Mouse (Mus musculus) embryo, embryonic 9.5 days (tissue): ENCODE measurements around the gene Crebl2.
A peak's percentile ranks its signal among the peaks of the same experiment; 100 is the strongest.

Experiments
- DNase-seq: peaks from one replicate; pipeline ENCODE4 v3.0.0-alpha.2; 2017; ENCODE audit errors: extremely low spot score

Gene Crebl2

GRCm38 (mm10) chr6:134820411-134820810 is 9.5 kb upstream of the Crebl2 start:
- no peak for DNase-seq

- DNase-seq: no peak
These were observed 7.1 kb upstream of the Crebl2 start for GRCm38 (mm10) chr6:134822844-134823243.

DNA sequence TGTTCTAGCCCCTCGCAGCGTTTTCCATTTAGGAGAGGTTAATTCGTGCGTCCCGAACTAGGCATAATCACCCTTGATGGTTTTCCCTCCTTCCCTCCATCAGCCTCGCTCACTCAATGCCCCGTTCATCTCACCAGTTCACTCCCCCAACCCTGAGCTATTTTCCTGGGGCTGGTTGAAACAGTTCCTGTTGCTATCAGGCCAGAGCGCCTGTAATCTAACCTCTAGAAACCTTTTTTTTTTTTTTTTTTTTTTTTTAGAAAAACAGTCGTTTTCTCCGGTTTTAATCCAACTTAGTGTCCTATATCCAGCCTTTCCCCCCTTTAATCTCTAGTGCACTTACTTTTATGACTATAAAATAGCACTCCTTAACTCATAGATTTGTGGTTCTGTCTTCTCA is 822 bp downstream of the Crebl2 start:
- DNase-seq: no peak

DNA sequence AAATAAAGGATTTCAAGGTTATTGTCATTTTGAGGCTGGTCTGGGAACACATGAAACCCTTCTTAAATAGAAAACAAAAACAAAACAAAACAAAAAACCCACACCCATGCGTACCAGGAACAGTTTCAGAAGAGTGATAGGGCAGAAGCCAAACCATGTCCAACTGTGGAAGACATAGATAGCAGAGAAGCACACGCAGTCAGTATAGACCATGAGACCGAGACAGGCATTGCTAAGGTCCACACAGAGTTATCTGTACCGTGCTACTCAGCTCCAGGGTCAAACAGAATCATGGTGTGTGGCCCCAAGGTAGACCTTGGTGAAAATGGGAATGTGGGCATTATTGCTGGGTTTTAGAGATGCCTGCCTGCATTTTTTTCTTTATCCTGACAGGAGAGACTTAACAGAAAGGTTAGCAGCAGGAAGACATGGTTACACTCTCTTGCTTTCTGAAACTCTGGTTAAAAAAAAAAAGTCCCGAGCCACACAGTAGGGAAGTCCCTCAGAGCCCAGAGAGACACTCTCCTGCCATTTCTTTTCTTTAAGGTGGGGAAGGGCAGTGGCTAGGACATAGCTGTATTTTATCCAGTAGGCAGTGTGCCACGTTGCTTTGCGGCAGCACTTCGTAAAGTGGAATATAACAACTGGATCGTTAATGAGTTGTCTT is 4.8 kb downstream of the Crebl2 start:
- DNase-seq: no peak

DNA sequence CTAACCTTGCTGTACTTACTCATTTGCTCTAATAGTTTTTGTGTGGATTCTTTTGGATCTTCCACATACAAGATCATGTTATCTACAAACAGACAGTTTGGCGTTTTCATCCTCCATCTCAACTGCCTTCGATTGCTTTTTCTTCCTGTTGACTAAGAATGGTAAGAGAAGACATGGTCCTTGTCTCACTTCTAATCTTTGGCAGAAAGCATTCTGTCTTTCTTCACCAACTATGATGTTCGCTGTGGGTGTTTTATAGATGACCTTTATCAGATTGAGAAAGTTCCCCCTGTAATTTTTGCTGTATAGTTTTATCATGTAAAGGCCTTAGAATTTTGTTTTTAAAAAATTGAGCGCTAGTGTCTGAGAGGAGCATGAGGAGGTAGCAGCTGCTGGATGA is 8.2 kb downstream of the Crebl2 start:
- no peak for DNase-seq

GRCm38 (mm10) chr6:134840346-134840745 is 10.4 kb downstream of the Crebl2 start:
- DNase-seq: no peak

- DNase-seq: no peak
These were observed 15.8 kb downstream of the Crebl2 start for GRCm38 (mm10) chr6:134845726-134846125.

GRCm38 (mm10) chr6:134846308-134846707 is 16.4 kb downstream of the Crebl2 start:
- no peak for DNase-seq

GRCm38 (mm10) chr6:134847550-134847949 is 17.6 kb downstream of the Crebl2 start:
- no peak for DNase-seq

GRCm38 (mm10) chr6:134848197-134848890 is 18.4 kb downstream of the Crebl2 start:
- no peak for DNase-seq

DNA sequence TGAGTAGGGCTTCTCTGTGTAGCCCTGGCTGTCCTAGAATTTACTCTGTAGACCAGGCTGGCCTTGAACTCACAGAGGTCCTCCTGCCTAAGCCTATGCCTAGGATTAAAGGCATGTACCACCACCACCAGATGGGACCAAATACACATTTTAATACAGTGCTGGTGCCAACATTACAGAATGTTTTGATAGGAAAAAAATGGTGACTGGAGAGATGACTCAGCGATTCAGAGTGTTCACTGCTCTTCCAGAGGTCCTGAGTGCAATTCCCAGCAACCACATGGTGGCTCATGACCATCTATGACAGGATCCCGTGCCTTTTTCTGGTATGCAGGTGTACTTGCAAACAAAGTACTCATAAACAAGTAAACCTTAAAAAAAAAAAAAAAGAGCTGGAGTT is 19.5 kb downstream of the Crebl2 start:
- no peak for DNase-seq

DNA sequence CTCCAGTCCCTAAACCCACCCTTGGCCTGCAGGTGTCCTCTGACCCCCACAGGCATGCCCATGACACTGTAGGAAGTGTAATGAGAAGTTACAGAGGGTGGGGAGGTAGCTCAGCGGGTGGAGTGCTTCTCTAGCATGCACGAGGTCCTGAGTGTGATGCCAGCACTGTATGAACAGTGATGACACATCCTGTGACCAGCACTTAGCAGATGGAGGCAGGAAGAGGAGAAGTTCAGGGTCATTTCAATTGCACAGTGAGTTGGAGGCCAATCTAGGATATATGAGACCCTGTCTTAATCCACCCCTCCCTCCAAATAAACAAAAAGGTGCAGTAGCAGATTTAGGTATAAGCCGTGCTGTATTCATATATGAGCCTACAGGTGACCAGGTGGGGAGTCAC is 20.0 kb downstream of the Crebl2 start:
- DNase-seq: no peak

DNA sequence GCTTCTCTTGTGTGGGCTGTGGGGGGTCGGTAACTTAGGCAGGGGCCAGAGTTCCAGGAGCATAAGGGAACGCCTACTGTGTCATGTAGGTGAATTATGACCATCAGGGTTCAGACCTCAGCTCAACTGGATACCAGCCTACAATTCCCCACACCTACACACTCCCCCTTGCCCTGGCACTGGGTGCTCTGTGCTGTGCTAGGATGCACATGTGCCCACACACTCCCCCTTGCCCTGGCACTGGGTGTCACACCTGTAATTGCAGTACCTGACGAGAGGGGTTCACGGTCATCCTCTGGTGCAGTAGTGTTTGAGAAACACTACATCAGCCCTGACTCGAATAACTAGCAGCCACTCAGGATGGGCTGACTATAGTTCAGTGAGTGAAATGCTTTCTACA is 24.8 kb downstream of the Crebl2 start:
- no peak for DNase-seq

DNA sequence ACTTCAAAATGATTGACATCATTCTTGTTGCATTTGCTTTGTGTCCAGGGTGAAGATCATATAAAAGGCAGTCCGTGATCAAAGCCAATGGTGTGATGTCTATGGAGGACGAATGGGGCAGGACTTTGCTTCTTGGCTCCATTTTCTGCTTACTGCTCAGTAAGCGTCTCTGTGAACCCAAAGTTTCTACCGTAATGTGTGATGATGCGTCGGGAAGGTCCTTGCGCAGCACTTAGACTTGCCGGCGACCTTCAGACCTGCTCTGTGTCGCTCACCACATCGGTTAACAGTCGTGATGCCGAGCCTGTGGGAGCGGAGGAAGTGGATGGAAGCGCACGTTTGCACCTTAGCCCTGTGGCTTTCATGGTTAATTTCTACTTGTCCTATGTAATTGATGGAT is 26.0 kb downstream of the Crebl2 start:
- DNase-seq: no peak

DNA sequence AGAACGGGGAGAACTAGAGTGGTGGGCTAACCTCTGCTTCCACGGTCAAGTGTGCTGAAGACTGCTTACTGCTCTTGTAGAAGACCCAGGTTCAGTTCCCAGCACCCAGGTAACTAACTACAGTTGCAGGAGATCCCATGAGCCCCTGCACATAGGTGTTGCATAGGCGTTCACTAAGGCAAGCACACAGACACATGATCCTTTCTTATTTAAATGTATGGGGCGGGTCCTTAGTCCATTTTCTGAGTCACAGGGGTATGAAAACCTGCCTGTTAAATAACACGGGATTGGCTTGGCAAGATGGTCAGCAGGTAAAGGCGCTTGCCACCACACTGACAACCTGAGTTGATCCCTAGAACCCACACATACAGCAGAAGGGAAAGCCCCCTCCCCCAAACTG is 29.1 kb downstream of the Crebl2 start:
- no peak for DNase-seq

DNA sequence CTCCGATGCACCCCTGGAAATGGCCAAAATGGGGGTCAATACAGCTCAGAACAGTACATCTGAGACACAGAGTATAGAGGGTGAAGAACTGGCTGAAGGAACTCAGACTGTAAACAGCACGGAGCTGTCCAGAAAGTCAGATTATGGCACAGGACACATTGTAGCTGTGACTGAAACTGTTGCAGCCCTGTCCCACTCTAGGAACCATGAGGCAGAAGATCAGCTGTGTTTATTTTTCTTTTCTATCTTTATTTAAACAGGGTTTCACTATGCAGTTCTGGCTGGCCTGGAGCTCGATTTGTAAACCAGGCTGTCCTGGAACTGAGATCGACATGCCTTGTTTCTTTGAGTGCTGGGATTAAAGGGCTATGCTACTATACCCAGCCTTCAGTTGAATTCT is 30.3 kb downstream of the Crebl2 start:
- DNase-seq: no peak

- DNase-seq: no peak
These were observed 31.4 kb downstream of the Crebl2 start for GRCm38 (mm10) chr6:134861386-134861785.

DNA sequence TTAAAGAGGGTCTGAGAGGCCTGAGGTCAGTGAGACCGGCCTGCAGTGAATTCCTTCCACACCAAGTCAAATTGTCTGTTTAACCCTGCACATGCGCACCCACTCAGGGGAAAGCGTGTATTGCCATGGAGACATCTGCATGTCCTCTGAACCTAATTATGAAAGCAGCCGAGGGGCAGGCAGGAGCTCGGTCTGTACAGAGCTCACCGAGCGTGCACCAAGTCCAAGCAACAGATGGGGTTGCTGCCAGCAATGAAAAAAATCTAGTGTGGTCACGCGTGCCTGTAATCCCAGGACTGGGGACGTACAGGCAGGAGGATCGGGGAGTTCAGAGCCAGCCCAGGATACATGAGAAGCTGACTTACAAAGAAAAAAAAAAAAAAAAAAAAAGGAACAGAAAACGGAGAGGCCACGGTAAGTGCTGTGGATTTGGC is 32.7 kb downstream of the Crebl2 start:
- DNase-seq: no peak

DNA sequence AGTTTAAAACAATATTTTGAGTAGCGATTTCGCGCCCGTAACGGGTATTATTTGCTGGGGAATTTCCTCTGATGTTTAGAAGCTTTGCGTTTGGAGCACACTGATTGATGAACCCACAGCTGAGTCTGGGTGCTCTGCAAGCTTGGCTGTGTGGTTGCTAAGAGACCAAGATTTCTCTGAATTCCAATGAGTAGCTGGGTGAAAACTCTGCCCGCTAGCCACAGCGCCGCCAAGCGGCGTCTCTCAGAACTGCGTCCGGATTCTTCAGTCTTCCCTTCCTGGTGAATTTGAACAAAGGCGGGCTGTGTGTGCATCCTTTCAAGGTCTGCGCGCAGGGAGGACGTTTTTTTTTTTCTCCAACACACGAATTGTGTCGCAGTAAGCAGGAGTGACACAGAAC is 33.2 kb downstream of the Crebl2 start:
- peak; percentile 97 for DNase-seq

DNA sequence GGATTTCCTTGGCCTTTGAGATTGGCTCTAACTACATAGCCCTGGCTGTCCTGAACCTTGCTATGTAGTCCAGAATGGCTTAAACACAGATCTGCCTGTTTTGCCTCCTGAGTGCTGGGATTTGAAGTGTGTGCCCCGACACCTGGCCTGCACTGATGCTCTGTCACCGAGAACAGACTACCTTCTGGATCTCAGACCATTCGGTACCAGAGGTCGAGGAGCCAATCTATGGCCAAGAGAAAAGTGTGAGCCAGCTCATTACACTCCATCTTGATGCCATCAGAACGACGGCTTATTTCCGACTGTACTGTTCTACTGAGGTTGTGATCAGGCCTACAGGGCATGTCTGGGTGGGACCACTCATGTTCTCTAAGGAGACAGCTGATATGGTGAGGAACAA is 36.2 kb downstream of the Crebl2 start:
- DNase-seq: no peak

DNA sequence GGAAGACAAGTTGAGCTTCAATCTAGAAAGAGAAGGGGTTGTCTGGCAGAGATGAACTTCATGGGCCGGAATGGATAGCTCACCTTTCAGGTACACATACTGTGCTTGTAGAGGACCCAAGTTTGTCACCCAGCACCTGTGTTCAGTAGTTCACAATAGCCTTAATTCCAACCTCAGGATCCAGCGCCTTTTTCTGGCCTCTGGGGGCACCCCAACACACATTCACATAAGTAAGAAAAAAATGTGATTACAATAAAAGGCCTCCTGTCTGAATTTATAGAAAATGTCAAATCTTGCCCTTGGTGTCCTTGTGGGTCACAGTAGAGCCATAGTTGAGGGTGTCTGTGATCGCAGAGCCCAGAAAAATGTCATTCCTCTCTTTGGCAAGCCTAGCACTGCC is 37.4 kb downstream of the Crebl2 start:
- no peak for DNase-seq

GRCm38 (mm10) chr6:134870209-134870742 is 40.3 kb downstream of the Crebl2 start:
- DNase-seq: no peak

DNA sequence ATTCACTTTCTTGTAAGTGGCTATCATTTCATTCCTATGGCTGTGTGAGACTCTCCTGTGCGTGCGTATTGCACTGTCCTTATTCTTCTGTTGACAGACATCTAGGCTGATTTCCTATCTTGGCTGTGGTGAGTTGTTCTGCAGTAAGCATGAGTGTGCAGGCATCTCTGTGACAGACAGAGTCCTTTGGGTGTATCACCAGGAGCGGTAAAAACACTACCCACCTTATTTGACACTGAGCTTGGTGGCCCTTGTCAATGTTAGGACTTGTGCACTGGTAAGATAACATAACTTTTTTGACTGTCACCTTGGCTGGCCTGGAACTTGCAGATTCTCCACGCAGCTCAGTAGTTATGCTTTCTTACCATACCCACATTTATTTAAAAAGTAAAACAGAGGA is 40.9 kb downstream of the Crebl2 start:
- no peak for DNase-seq
